Mouse (Mus musculus) midbrain, embryonic 12.5 days (tissue): ENCODE data around the gene Fam209. TPM values are rescaled to one million over a fixed set of nuclear protein-coding genes. Genes with fewer than 3 reads are reported as not detected.
A peak's percentile ranks its signal among the peaks of the same experiment; 100 is the strongest.

Experiments used
- ATAC-seq: fragments of 200-750 bp; cut with Nextera tagmentation; 2 replicates; pipeline ENCODE4 v1.8.0; 2017; ENCODE audit warnings: low read depth, moderate TSS enrichment, moderate library complexity; ENCODE audit not compliant: low FRiP score
- H3K27ac ChIP-seq: fragments of 300-500 bp; sonication (generic); replicated peaks from 2 replicates; pipeline ENCODE4 v1.5.1; 2016; ENCODE audit warnings: mild to moderate bottlenecking
- H3K27me3 ChIP-seq: fragments of 300-500 bp; sonication (generic); 2 replicates; pipeline ENCODE4 v1.6.1; 2016; ENCODE audit warnings: mild to moderate bottlenecking
- H3K36me3 ChIP-seq: fragments of 300-500 bp; sonication (generic); 2 replicates; pipeline ENCODE4 v1.6.1; 2016
- H3K4me1 ChIP-seq: fragments of 300-500 bp; sonication (generic); 2 replicates; pipeline ENCODE4 v1.6.1; 2016
- H3K4me2 ChIP-seq: fragments of 300-500 bp; sonication (generic); replicated peaks from 2 replicates; pipeline ENCODE4 v1.6.1; 2016; ENCODE audit warnings: mild to moderate bottlenecking, moderate library complexity
- H3K4me3 ChIP-seq: fragments of 300-500 bp; sonication (generic); 2 replicates; pipeline ENCODE4 v1.5.1; 2016; ENCODE audit warnings: mild to moderate bottlenecking
- H3K9ac ChIP-seq: fragments of 300-500 bp; sonication (generic); replicated peaks from 2 replicates; pipeline ENCODE4 v1.6.1; 2016; ENCODE audit warnings: mild to moderate bottlenecking, moderate library complexity
- H3K9me3 ChIP-seq: fragments of 300-500 bp; sonication (generic); 2 replicates; pipeline ENCODE4 v1.6.1; 2016; ENCODE audit warnings: mild to moderate bottlenecking
- WGBS: fragments of 180-500 bp; shearing (Covaris S2); methylation state at CpG from one replicate; pipeline ENCODE4 v1.1.7; 2016; 5-methylcytosine and 5-hydroxymethylcytosine counted together
- polyA plus RNA-seq: library from polyadenylated mRNA; unstranded; fragments of >200 nt; fragmentation: Nextera tagmentation; extraction: Ambion mirVana; gene quantifications from 2 replicates; pipeline ENCODE4 v1.2.1, GENCODE M21; 2016

Fam209 gene
- polyA plus RNA-seq, 1 experiment from 2014 or later, result 0.45 TPM

DNA sequence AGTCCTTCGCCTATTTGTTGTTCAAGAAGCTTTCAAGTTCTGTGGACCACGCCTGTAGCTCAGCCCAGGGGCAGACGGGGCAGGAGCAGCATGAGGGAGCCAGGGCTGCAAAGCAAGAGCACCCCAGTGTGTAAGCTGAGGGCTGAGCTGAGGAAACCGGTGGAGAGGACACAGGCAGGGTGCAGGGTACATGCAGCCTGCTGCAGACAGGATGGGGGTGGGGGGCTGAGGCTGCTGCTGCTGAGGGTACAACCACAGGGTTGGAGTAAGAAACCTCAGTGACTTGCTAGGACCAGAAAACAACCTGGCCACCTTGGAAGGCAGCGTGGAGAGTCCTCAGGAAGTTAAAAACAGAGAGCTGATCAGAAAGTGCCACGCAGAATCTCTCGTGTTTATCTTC is 8.0 kb downstream of the Fam209 start:
- Histone ChIP-seq H3K27me3 (peaks cover 10% of the 10 kb centered on the region; the same call in 1 of the 2 replicates), H3K9me3 (no peaks in the 10 kb centered on the region), H3K4me1 (peaks cover 4% of the 10 kb centered on the region; the same call in 1 of the 2 replicates), H3K4me2 (no peak overlapping the region), H3K27ac (no peak overlapping the region), H3K4me3 (no peak overlapping the region), H3K9ac (no peak overlapping the region), H3K36me3 (no peaks in the 10 kb centered on the region)
- ATAC-seq, result no peak
- WGBS, result 64% methylated on average over 7 of the region's 7 CpGs

DNA sequence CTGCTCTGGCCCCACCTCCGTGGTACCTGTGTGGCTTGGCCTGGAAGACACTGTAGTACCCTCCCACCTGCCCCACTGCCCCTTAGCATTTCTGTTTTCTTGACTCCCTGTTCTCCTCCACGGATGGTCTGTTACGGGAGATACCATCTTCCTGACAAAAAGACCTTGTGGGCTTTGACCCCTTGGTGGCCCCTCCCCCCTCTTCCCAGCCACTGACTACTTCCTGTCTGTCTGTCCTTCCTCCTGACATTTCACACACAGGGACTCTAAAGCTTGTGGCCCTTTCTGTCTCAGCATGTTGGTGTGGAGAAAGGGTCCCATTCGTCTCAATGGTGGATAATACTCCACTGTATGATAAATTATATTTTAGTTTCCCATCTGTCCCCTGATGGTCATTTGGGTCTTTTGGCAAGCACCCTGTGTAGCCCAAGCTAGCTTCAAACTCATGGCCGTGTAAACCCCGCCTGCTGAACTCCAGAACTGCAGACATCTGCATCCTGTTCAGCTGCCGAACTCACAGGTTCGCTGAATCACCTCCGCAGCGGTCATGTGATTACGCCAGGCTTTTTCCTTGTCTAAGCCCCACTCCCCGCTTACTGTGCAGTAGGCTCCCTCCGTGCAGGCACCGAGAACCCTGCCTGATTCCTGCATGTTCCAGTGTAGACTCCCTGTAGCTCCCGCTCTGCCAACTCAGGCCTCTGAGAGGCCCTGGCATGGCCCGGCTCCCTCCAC is 9.5 kb downstream of the Fam209 start:
- Histone ChIP-seq H3K9me3 (no peaks in the 10 kb centered on the region), H3K27me3 (peaks cover 7% of the 10 kb centered on the region; the same call in 1 of the 2 replicates), H3K4me2 (no peak overlapping the region), H3K36me3 (no peaks in the 10 kb centered on the region), H3K4me3 (no peak overlapping the region), H3K9ac (no peak overlapping the region), H3K27ac (no peak overlapping the region), H3K4me1 (peaks cover 4% of the 10 kb centered on the region; the same call in 1 of the 2 replicates)
- WGBS, result 88% methylated on average over 16 of the region's 16 CpGs
- ATAC-seq, result no peak

DNA sequence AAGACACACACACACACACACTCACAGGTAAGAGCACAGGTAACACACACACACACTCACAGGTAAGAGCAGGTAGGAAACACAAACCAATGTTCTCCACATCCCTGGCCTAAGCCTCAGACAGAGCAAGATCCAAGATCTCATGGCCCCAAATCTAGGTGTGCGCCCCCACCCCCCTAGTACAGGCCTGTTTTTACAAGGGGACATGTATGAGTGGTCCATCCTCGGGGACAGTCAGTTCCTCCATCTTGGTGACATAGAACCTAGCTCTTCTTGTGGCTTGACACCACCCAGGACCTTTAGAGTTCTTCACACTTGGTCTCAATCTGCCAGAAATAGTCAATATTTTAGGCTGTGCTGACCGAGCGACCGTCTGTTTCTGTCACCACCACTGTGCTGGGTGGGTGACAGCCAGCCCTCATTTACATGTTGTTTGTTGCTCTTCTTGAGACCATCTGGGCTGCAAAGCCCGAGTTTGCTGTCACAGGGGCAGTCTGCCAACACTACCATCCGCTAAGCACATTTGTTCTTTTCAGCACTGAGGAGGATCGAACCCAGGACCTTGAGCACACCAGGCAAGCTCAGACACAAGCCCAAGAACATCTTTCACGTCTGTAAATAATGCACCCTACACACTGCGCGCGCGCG is 11.6 kb downstream of the Fam209 start:
- H3K36me3 ChIP-seq, result no peaks in the 10 kb centered on the region
- H3K4me1 ChIP-seq, result peaks cover 4% of the 10 kb centered on the region; the same call in 1 of the 2 replicates
- H3K27ac ChIP-seq, result no peak overlapping the region
- H3K9ac ChIP-seq, result no peak overlapping the region
- 86% methylated on average over 14 of the region's 14 CpGs for WGBS
- no peaks in the 10 kb centered on the region for H3K9me3 ChIP-seq
- ATAC-seq, result no peak
- H3K27me3 ChIP-seq, result peaks cover 6% of the 10 kb centered on the region; the same call in 1 of the 2 replicates
- no peak overlapping the region for H3K4me2 ChIP-seq
- no peak overlapping the region for H3K4me3 ChIP-seq

DNA sequence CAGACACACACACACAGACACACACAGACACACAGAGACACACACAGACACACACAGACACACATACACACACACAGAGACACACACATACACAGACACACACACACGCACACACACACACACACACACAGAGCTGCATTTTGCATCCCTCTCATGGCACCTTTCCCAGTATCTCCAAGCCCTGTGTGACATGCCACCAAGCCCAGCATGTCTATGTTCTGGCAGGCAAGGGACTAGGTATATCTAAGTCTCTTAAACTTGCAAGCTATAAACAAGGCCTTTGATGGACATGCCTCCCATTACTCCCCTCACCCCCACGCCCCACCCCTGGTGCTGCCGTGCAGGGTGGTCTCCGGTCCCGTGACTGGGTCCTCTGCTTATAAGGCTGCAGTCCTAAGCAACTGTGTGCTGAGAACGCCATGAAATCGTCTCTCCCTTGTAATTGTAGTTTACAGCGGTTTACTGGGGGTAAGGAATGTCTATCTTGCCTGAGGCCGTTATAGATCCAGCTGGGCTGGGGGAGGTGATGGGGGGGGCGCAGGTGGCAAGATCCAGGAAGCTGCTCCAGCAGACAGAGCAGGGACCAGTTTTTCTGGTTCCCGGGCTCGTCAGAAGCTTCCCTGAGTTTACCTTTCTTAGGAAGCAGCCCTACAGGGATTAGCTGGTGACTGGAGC is 12.5 kb downstream of the Fam209 start:
- no peak overlapping the region for H3K9ac ChIP-seq
- WGBS, result 51% methylated on average over 12 of the region's 12 CpGs
- H3K4me1 ChIP-seq, result peaks cover 4% of the 10 kb centered on the region; the same call in 1 of the 2 replicates
- H3K4me3 ChIP-seq, result no peak overlapping the region
- no peak overlapping the region for H3K27ac ChIP-seq
- H3K27me3 ChIP-seq, result peaks cover 6% of the 10 kb centered on the region; the same call in 1 of the 2 replicates
- H3K9me3 ChIP-seq, result no peaks in the 10 kb centered on the region
- ATAC-seq, result no peak
- no peaks in the 10 kb centered on the region for H3K36me3 ChIP-seq
- H3K4me2 ChIP-seq, result no peak overlapping the region

DNA sequence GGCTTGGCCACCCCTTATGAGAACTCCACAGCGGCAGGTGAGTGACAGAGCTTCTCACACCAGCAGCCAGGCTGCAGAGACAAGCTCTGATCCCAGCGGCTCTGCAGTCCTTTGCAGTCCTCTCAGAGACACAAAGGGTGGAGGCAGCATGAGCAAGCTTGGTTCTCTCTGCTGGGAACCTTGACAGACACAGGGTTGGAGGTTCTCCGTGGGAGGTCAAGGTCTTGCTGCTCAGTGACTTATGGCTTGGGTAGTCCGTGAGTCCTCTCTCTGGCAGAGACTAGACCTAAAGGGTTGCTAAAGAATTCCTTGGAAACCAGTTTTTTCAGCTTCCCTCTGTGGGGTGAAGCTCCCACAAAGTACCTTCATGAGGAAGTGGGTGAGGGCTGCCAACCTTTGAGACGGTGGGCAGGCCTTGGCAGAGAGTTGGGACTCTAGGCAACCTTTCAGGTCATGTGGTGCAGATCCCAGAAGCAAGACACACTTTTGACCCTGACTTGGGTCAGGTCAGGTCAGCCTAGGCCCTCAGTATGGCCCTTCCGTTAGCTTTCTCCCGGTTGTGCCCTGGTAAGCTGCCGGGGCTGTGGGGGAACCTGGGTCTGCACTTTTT is 24.5 kb downstream of the Fam209 start:
- H3K27ac ChIP-seq, result no peak overlapping the region
- no peak overlapping the region for H3K9ac ChIP-seq
- H3K9me3 ChIP-seq, result no peaks in the 10 kb centered on the region
- H3K4me1 ChIP-seq, result no peaks in the 10 kb centered on the region
- 79% methylated on average over 8 of the region's 8 CpGs for WGBS
- H3K4me2 ChIP-seq, result no peak overlapping the region
- H3K27me3 ChIP-seq, result no peaks in the 10 kb centered on the region
- ATAC-seq, result no peak
- H3K36me3 ChIP-seq, result no peaks in the 10 kb centered on the region
- H3K4me3 ChIP-seq, result no peak overlapping the region

DNA sequence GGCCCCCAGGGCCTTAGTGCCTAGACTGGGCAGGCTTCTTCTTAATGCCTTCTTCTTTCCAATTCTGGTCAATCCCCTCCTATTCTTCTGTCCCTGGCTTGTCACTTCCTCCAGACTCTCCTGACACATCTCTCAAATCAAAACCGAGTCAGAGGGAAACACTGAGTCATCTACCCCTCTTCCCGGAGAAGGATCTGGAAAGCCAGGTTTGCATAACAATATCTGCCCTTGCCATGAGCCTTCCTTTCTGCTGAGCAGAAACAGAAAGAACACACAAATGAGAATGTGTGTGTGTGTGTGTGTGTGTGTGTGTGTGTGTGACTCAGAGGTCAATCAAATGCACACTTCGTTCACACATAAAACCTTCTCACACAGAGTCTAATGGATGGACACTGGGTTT is 26.5 kb downstream of the Fam209 start:
- Histone ChIP-seq H3K9me3 (no peaks in the 10 kb centered on the region), H3K4me3 (no peak overlapping the region), H3K27ac (no peak overlapping the region), H3K36me3 (no peaks in the 10 kb centered on the region), H3K9ac (no peak overlapping the region), H3K4me2 (no peak overlapping the region), H3K4me1 (no peaks in the 10 kb centered on the region), H3K27me3 (no peaks in the 10 kb centered on the region)
- WGBS, result 47% methylated on average over 3 of the region's 3 CpGs
- ATAC-seq, result no peak

DNA sequence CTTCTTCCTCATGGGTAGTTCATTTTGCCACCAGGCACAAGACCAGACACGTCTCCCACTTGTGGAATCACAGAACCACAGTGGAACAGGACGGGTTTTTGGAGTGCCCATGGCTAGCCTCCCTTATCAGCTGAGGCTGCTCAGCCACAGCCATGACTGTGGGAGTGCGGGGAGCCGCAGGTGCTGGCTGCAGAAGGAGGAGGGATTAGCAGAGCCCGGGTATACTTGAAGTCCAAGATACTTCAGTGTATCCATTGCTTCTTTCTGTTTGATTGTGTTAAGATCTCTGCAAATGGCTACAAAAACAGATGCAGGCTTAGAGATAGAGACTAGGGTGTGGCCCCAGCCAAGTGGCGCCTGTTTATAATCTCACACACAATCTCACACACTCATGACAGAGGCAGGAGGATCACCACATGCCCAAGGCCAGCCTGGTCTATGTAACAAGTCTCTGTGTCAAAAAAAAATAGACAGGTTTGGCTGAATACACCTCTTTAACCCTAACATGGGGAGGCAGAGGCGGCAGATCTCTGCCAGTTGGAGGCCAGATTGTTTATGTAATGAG is 28.5 kb downstream of the Fam209 start:
- H3K27me3 ChIP-seq, result no peaks in the 10 kb centered on the region
- H3K27ac ChIP-seq, result no peak overlapping the region
- no peak overlapping the region for H3K9ac ChIP-seq
- no peak for ATAC-seq
- H3K9me3 ChIP-seq, result no peaks in the 10 kb centered on the region
- 57% methylated on average over 7 of the region's 7 CpGs for WGBS
- no peak overlapping the region for H3K4me3 ChIP-seq
- H3K36me3 ChIP-seq, result no peaks in the 10 kb centered on the region
- H3K4me2 ChIP-seq, result no peak overlapping the region
- H3K4me1 ChIP-seq, result no peaks in the 10 kb centered on the region

DNA sequence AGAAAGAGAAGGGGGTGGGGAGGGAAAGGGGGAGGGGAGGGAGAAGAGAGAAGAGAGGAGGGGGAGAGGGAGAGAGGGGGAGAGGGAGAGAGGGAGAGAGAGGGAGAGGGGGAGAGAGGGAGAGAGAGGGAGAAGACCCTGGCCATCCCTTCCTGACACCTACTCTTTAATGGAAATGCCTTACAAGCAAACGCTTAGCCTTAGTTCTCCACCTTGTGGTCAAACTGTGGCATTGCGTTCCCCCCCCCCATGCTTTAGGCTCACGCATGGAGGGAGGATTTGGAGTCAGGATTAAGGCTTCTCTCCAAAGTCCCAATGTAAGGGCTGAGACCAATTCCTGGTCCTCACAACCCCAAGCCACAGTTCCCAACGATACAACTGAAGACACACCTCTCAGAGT is 29.0 kb downstream of the Fam209 start:
- Histone ChIP-seq H3K4me3 (no peak overlapping the region), H3K27me3 (no peaks in the 10 kb centered on the region), H3K27ac (no peak overlapping the region), H3K9ac (no peak overlapping the region), H3K4me1 (no peaks in the 10 kb centered on the region), H3K9me3 (no peaks in the 10 kb centered on the region), H3K4me2 (no peak overlapping the region), H3K36me3 (no peaks in the 10 kb centered on the region)
- WGBS, result 0% methylated on average over 4 of the region's 4 CpGs
- peak; percentile 54; the same call in 1 of the 2 replicates for ATAC-seq

DNA sequence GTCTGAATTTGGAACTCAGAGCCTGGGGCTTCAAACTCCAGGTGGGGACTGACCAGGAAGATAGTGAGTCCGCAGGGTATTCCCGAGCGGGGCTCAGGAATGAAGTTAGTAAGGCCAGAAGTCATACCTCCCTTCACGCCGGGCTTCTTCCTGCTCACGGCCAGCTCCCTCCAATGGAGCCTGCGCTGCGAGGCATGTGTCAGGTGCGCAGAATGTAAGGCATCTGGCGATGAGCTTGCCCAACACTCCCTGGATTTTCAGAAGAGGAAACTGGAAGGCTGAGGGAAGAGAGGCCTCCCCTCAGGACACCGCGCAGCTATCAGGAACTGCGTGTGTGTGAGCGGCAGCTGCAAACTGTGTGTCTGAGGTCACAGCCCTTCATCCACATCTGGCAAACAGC is 29.8 kb downstream of the Fam209 start:
- H3K36me3 ChIP-seq, result no peaks in the 10 kb centered on the region
- no peaks in the 10 kb centered on the region for H3K4me1 ChIP-seq
- no peak overlapping the region for H3K27ac ChIP-seq
- ATAC-seq, result no peak
- H3K9me3 ChIP-seq, result no peaks in the 10 kb centered on the region
- no peak overlapping the region for H3K9ac ChIP-seq
- H3K4me3 ChIP-seq, result no peak overlapping the region
- WGBS, result 79% methylated on average over 14 of the region's 14 CpGs
- no peaks in the 10 kb centered on the region for H3K27me3 ChIP-seq
- no peak overlapping the region for H3K4me2 ChIP-seq

DNA sequence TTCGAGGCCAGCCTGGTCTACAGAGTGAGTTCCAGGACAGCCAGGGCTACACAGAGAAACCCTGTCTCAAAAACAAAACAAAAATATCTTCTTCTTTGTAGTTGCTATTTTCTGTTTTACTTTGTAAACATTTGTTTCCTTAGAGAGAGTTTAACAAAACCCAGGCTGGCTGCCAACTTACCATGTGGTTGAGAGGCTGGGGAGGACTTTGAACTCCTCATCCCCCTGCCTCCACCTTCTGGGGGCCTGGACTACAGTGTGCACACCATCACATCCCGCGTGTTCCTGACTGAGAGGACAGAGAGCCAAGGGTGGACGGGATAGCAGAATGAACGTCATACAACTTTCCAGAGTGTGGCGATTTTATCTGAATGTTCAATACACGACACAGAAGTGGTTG is 33.8 kb downstream of the Fam209 start:
- no peaks in the 10 kb centered on the region for H3K9me3 ChIP-seq

DNA sequence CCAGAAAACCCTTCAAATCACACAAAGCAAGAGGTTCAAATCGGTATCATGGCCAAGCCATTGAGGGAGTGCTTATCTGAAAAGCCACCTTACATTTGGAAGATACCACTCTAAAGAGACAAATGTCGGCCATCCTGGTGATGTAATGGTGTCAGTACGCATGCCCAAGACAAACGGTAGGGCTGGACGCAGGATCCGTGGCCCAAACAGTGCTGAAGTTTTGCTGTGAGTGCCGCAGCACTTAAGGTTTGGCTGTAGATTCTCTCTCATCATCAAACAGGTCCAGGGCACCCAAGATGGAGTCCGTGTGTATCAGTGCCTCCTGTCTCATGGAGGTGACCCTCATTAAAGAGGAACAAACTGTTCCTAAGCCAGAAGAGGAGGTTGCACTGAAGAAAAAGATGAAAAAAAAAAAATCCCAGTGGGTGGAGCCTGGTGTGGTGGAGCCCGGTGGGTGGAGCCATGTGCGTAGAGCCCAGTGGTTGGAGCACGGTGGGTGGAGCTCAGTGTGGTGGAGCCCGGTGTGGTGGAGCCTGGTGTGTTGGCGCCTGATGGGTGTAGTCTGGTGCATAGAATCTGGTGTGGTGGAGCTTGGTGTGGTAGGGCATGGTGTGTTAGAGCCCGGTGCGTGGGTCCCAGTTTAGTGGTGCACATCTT is 37.9 kb downstream of the Fam209 start:
- no peak for ATAC-seq
- Histone ChIP-seq H3K4me1 (no peaks in the 10 kb centered on the region), H3K4me3 (no peak overlapping the region), H3K27me3 (0 out of 2 replicates have a peak, but pooled peaks cover 13% of the 10 kb centered on the region), H3K9ac (no peak overlapping the region), H3K4me2 (no peak overlapping the region), H3K9me3 (no peaks in the 10 kb centered on the region), H3K27ac (no peak overlapping the region), H3K36me3 (no peaks in the 10 kb centered on the region)
- 88% methylated on average over 15 of the region's 15 CpGs for WGBS

More for the DNA sequence above, 33.8 kb downstream of the Fam209 start:
- Histone ChIP-seq H3K9ac (no peak overlapping the region), H3K27me3 (no peaks in the 10 kb centered on the region), H3K4me1 (no peaks in the 10 kb centered on the region), H3K4me3 (no peak overlapping the region), H3K27ac (no peak overlapping the region), H3K36me3 (no peaks in the 10 kb centered on the region), H3K4me2 (no peak overlapping the region)
- ATAC-seq, result no peak
- 91% methylated on average over 7 of the region's 7 CpGs for WGBS
